Mouse (Mus musculus) G1E (cell line): ENCODE results near the gene Zfp37. TPM values are rescaled to one million over a fixed set of nuclear protein-coding genes. Genes with fewer than 3 reads are reported as not detected.
"Not testable (repeated sequence)": the region's sequence is repeated elsewhere in the genome, so short reads cannot be mapped to it uniquely, and the experiment has no call there.

Source experiments
- ATAC-seq: 2 replicates; pipeline ENCODE4 v1.8.0; 2016; ENCODE audit warnings: mild to moderate bottlenecking; ENCODE audit not compliant: insufficient number of reproducible peaks, poor library complexity, low FRiP score, severe bottlenecking; ENCODE audit errors: extremely low read depth
- DNase-seq: peaks from one replicate; pipeline ENCODE4 v3.0.0; 2012; ENCODE audit warnings: low spot score
- H3K27me3 ChIP-seq: 2 replicates; pipeline ENCODE4 v1.6.1; 2012; ENCODE audit warnings: mild to moderate bottlenecking, low read length, inconsistent platforms; ENCODE audit not compliant: insufficient read depth
- H3K36me3 ChIP-seq: replicated peaks from 2 replicates; pipeline ENCODE3; 2012; ENCODE audit warnings: mild to moderate bottlenecking, inconsistent platforms
- H3K4me1 ChIP-seq: 2 replicates; pipeline ENCODE4 v1.6.1; 2012; ENCODE audit warnings: low read depth, low read length, inconsistent platforms, mixed read lengths; ENCODE audit not compliant: insufficient read depth
- H3K4me3 ChIP-seq: 2 replicates; pipeline ENCODE4 v1.5.1; 2012; ENCODE audit warnings: low read depth, mild to moderate bottlenecking, inconsistent platforms, low read length, moderate library complexity, mixed read lengths
- H3K9me3 ChIP-seq: replicated peaks from 2 replicates; pipeline ENCODE4 v1.6.1; 2012; ENCODE audit warnings: inconsistent platforms
- CTCF ChIP-seq: IDR thresholded peaks from 2 replicates; pipeline ENCODE4 v1.5.1; 2012; ENCODE audit warnings: low read depth, low read length, inconsistent platforms, mixed read lengths
- GATA1 ChIP-seq: IDR thresholded peaks from 2 replicates; pipeline ENCODE4 v1.6.1; 2012; ENCODE audit warnings: borderline replicate concordance, low read length, inconsistent platforms, mixed read lengths
- GATA2 ChIP-seq: IDR thresholded peaks from 2 replicates; pipeline ENCODE4 v1.6.1; 2012; ENCODE audit warnings: low read depth, low read length, inconsistent platforms, borderline replicate concordance
- POLR2AphosphoS5 ChIP-seq: IDR thresholded peaks from 2 replicates; pipeline ENCODE4 v1.6.1; 2012; ENCODE audit warnings: low read depth, low read length, inconsistent platforms; ENCODE audit not compliant: insufficient replicate concordance
- TAL1 ChIP-seq: conservative IDR thresholded peaks from 2 replicates; pipeline ENCODE4 v1.6.1; 2012; ENCODE audit warnings: low read depth, low read length, inconsistent platforms, mixed read lengths
- polyA plus RNA-seq: library from polyadenylated mRNA; stranded (reverse); fragments of >175 nt; gene quantifications from 2 replicates; pipeline ENCODE4 v1.2.3, GENCODE M21; 2012
- total RNA-seq, 2 experiments: library from RNA; stranded (forward) in 1 of 2; stranded (reverse) in 1 of 2; fragments of 200-1000 nt in 1 of 2; fragments of >200 nt in 1 of 2; fragmentation: Nextera tagmentation in 1 of 2; gene quantifications; 2 replicates each; pipeline ENCODE4 v1.2.3; 2014 to 2017

The Zfp37 gene
- total and polyA plus RNA-seq, 3 experiments, result 0.71 TPM; not detected in 2

DNA sequence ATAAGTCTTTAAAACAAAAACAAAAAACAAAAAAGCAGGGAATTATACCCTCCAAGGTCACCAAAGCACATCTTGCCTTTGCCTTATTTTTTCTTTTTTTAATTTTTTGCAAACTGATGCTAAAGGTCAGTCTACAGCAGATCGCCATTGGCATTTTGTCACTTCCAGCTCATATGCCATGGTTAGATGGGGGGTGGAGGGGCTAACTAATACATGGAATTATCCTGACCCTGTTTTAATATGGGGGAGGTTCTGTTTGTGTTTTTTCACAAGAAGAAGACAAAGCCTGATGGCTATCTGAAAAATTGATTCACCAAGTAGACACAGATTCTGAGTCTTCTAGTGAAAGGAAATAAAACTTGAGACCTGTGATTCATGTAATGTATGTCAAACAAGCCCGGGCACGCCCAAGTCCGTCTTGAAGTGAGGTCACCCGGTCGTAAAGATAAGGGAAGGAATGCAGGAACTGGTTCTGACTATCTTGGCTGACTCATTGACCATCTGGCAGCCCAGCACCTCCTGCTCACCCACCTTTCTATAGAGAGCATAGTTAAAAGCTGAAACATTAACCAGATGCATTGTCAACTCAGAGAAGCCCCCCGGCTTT lies 30.8 kb downstream of the Zfp37 start:
- H3K4me3 ChIP-seq, result no peak overlapping the region
- peaks cover 10% of the 10 kb centered on the region; the same call in 1 of the 2 replicates for H3K9me3 ChIP-seq
- H3K4me1 ChIP-seq, result no peaks in the 10 kb centered on the region
- DNase-seq (no peak), ATAC-seq (no peak)
- no peaks in the 10 kb centered on the region for H3K36me3 ChIP-seq
- TF ChIP-seq GATA2, result no peak
- TF ChIP-seq CTCF, result no peak
- TF ChIP-seq GATA1, result no peak
- TF ChIP-seq TAL1, result no peak
- no peak for TF ChIP-seq POLR2AphosphoS5
- no peaks in the 10 kb centered on the region for H3K27me3 ChIP-seq

DNA sequence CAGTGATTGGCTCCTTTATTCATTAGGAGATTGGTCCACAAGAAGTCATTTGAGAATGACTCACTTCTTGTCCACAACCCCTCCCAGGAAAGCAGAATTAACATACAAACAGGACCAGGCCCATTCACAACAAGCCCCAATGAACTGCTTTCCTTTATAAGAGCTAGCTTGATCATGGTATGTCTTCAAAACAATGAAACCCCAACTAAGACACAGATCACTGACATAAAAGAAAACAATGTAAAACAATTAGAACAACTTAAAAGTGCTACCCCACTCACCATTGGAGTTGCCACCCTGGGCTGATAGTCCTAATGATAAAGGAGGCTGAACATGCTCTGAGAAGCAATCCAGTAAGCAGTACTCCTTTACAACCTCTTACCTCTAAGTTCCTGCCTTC lies 42.1 kb downstream of the Zfp37 start:
- DNase-seq, result no peak
- Histone ChIP-seq H3K27me3 (no peaks in the 10 kb centered on the region), H3K9me3 (peaks cover 27% of the 10 kb centered on the region), H3K4me3 (no peak overlapping the region), H3K36me3 (no peaks in the 10 kb centered on the region), H3K4me1 (no peaks in the 10 kb centered on the region)
- TF ChIP-seq CTCF, result no peak
- TF ChIP-seq POLR2AphosphoS5, result no peak
- no peak for TF ChIP-seq TAL1
- TF ChIP-seq GATA1, result no peak
- TF ChIP-seq GATA2, result no peak
- no peak for ATAC-seq

DNA sequence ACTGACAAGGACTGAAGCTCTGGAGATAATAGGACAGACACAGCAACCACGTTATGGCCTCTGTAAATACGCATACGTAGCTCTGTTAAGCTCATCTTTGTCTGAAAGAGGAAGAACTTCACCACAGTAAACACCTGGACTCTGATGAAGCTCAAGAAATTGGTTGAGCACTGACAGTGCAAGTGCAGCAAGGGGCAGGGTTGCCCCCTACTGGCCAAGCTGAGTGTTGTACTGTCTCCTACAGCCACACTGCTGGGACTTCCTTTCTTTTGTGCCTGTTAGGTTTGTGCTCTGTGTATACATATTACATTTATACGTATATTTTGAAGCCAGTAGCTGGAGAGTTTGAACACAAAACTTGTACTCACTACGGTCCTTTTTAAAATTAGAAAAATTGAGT lies 53.6 kb downstream of the Zfp37 start:
- H3K4me1 ChIP-seq, result no peaks in the 10 kb centered on the region
- no peaks in the 10 kb centered on the region for H3K36me3 ChIP-seq
- H3K4me3 ChIP-seq, result no peak overlapping the region
- TF ChIP-seq TAL1, result no peak
- TF ChIP-seq CTCF, result no peak
- TF ChIP-seq GATA2, result no peak
- TF ChIP-seq POLR2AphosphoS5, result no peak
- no peak for TF ChIP-seq GATA1
- DNase-seq (no peak), ATAC-seq (no peak)
- peaks cover 5% of the 10 kb centered on the region; the same call in 1 of the 2 replicates for H3K9me3 ChIP-seq
- no peaks in the 10 kb centered on the region for H3K27me3 ChIP-seq

DNA sequence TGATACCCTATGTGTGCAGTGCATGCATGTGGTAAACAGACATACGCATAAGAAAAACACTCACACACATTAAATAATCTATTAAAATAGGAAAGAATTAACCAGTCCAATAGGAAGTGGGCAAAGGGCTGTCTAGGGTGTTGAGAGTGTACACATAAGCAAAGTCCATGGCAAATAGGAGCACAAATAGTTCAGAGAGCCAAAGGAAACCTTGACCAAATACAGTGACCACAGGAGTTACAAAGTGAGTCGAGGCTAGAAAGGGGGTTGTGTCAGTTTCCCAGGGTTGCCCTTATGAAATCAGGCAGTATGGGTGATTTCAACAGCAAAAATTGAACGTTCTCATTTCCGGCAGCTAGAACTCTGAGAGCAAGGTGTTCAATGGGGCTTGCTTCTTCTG lies 56.4 kb downstream of the Zfp37 start:
- Histone ChIP-seq H3K27me3 (no peaks in the 10 kb centered on the region), H3K36me3 (no peaks in the 10 kb centered on the region), H3K4me3 (no peak overlapping the region), H3K9me3 (no peaks in the 10 kb centered on the region), H3K4me1 (no peaks in the 10 kb centered on the region)
- DNase-seq, result no peak
- no peak for ATAC-seq
- TF ChIP-seq CTCF (no peak), POLR2AphosphoS5 (no peak), GATA1 (no peak), TAL1 (no peak), GATA2 (no peak)

DNA sequence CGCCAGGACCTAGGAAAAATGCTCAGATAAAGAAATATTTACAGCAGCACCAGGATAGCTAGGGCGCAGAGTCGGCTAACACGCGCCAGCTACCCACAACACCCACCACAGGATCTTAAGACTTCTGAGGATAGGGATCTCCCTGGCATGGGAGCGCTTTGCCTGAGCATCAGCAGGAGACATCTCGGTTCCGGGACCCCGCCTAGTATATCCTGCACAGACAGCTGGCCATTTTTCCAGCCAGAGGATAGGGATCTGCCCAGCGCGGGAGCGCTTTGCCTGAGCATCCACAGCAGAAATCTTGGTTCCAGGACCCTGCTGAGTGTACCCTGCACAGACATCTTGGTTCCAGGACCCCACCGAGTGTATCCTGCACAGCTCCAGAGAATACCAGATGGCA lies 63.2 kb downstream of the Zfp37 start:
- H3K36me3 ChIP-seq, H3K4me1 ChIP-seq, H3K4me3 ChIP-seq, H3K27me3 ChIP-seq, H3K9me3 ChIP-seq, ATAC-seq, DNase-seq: not testable (repeated sequence)

DNA sequence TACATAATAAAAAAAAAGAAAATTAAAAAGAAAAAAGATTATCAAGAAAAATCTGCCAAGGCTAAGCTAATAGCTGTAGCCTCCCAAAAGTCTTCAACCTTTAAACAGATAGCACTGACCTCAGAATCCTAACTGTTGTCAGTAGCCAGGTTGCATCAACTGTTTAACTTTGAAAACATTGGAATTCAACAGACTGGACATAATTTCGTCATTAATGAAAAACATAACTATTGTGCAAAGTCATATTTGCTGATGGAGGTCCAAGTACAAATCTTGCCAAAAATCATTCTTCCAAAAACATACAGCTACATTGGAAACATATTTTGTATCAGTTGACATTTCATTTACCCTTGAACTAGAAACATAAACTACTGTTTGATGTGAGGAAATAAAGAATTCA lies 72.4 kb downstream of the Zfp37 start:
- Histone ChIP-seq H3K36me3 (no peaks in the 10 kb centered on the region), H3K9me3 (no peaks in the 10 kb centered on the region), H3K4me1 (no peaks in the 10 kb centered on the region), H3K4me3 (no peak overlapping the region), H3K27me3 (no peaks in the 10 kb centered on the region)
- ATAC-seq (no peak), DNase-seq (no peak)
- TF ChIP-seq CTCF (no peak), GATA2 (no peak), POLR2AphosphoS5 (no peak), GATA1 (no peak), TAL1 (no peak)

DNA sequence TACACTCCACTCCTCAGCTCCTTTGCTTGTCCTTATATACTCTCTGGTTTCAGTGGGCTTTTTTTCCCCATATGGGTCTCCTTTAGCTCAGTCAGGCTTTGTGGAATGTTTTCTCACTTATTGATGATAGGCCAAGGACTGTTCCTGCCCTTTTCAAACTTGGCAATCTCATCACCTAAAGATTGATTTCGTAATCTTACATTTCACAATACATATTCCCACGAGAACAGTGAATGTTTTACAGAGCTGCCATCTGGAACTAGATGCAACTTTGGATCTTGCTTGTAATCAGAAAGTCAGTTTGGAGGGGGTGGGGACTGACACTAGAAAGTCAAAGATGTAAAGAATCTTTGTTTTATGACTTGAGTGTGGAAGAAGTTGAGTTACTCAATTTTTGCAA lies 80.0 kb downstream of the Zfp37 start, which contains the start of gene Mup21:
Mup21 (minus strand) TSS at position 53 of the 400 bp plus-strand sequence.
- no peaks in the 10 kb centered on the region for H3K27me3 ChIP-seq
- H3K4me3 ChIP-seq, result no peak within 1 kb of the TSS
- H3K9me3 ChIP-seq, result peaks cover 7% of the 10 kb centered on the region
- H3K4me1 ChIP-seq, result no peaks in the 10 kb centered on the region
- DNase-seq (no peak), ATAC-seq (no peak)
- no peaks in the 10 kb centered on the region for H3K36me3 ChIP-seq
- TF ChIP-seq CTCF, result no peak
- TF ChIP-seq GATA2, result no peak

Other genes with a start within 250 kb of the Zfp37 start
- gene Mup20, start 176.9 kb downstream of the Zfp37 start, total RNA-seq (2014; fragmentation: Nextera tagmentation), result not detected in 2 replicates
- not detected in 2 replicates for gene Mup20, start 176.9 kb downstream of the Zfp37 start, total RNA-seq (2017)
- not detected in 2 replicates for gene Mup20, start 176.9 kb downstream of the Zfp37 start, polyA plus RNA-seq
- gene Mup3, start 143.7 kb downstream of the Zfp37 start, total RNA-seq (2014; fragmentation: Nextera tagmentation), result not detected in 2 replicates
- gene Mup3, start 143.7 kb downstream of the Zfp37 start, total RNA-seq (2017), result not detected in 2 replicates
- gene Mup3, start 143.7 kb downstream of the Zfp37 start, polyA plus RNA-seq, result not detected in 2 replicates
- not detected in 2 replicates for gene Mup21, start 80.2 kb downstream of the Zfp37 start, total RNA-seq (2014; fragmentation: Nextera tagmentation)
- not detected in 2 replicates for gene Mup21, start 80.2 kb downstream of the Zfp37 start, total RNA-seq (2017)
- gene Mup21, start 80.2 kb downstream of the Zfp37 start, polyA plus RNA-seq, result not detected in 2 replicates
- 4.4 and 6.4 TPM in 2 replicates for gene Slc31a2, start 31.5 kb upstream of the Zfp37 start, total RNA-seq (2014; fragmentation: Nextera tagmentation)
- gene Slc31a2, start 31.5 kb upstream of the Zfp37 start, total RNA-seq (2017), result 5.7 and 6.4 TPM in 2 replicates
- gene Slc31a2, start 31.5 kb upstream of the Zfp37 start, polyA plus RNA-seq, result 0.13 and 0.22 TPM in 2 replicates
- 54.2 and 60.9 TPM in 2 replicates for gene Fkbp15, start 129.5 kb upstream of the Zfp37 start, total RNA-seq (2014; fragmentation: Nextera tagmentation)
- gene Fkbp15, start 129.5 kb upstream of the Zfp37 start, total RNA-seq (2017), result 60.0 and 60.3 TPM in 2 replicates
- gene Fkbp15, start 129.5 kb upstream of the Zfp37 start, polyA plus RNA-seq, result 14.5 and 16.7 TPM in 2 replicates
- 46.4 and 47.5 TPM in 2 replicates for gene Slc31a1, start 129.7 kb upstream of the Zfp37 start, total RNA-seq (2014; fragmentation: Nextera tagmentation)
- gene Slc31a1, start 129.7 kb upstream of the Zfp37 start, total RNA-seq (2017), result 25.7 and 30.4 TPM in 2 replicates
- gene Slc31a1, start 129.7 kb upstream of the Zfp37 start, polyA plus RNA-seq, result 2.2 and 3.4 TPM in 2 replicates
- 120 and 128 TPM in 2 replicates for gene Cdc26, start 177.6 kb upstream of the Zfp37 start, total RNA-seq (2014; fragmentation: Nextera tagmentation)
- 120 and 148 TPM in 2 replicates for gene Cdc26, start 177.6 kb upstream of the Zfp37 start, total RNA-seq (2017)
- gene Cdc26, start 177.6 kb upstream of the Zfp37 start, polyA plus RNA-seq, result 9.6 and 44.1 TPM in 2 replicates
- 23.0 and 26.8 TPM in 2 replicates for gene Prpf4, start 177.8 kb upstream of the Zfp37 start, total RNA-seq (2014; fragmentation: Nextera tagmentation)
- 21.5 and 23.1 TPM in 2 replicates for gene Prpf4, start 177.8 kb upstream of the Zfp37 start, total RNA-seq (2017)
- 2.5 and 4.1 TPM in 2 replicates for gene Prpf4, start 177.8 kb upstream of the Zfp37 start, polyA plus RNA-seq
- not detected in 2 replicates for gene Rnf183, start 204.2 kb upstream of the Zfp37 start, total RNA-seq (2014; fragmentation: Nextera tagmentation)
- not detected in 2 replicates for gene Rnf183, start 204.2 kb upstream of the Zfp37 start, total RNA-seq (2017)
- gene Rnf183, start 204.2 kb upstream of the Zfp37 start, polyA plus RNA-seq, result 0.13 TPM in 1 of 2 replicates, not detected in the other
- gene Wdr31, start 239.8 kb upstream of the Zfp37 start, total RNA-seq (2014; fragmentation: Nextera tagmentation), result 1.7 and 1.8 TPM in 2 replicates
- gene Wdr31, start 239.8 kb upstream of the Zfp37 start, total RNA-seq (2017), result 0.70 and 2.0 TPM in 2 replicates
- 0.52 and 0.58 TPM in 2 replicates for gene Wdr31, start 239.8 kb upstream of the Zfp37 start, polyA plus RNA-seq
- 0.53 TPM in 1 of 2 replicates, not detected in the other for gene Bspry, start 249.0 kb upstream of the Zfp37 start, total RNA-seq (2014; fragmentation: Nextera tagmentation)
- gene Bspry, start 249.0 kb upstream of the Zfp37 start, total RNA-seq (2017), result 0.06 and 0.11 TPM in 2 replicates
- 0.09 TPM in 1 of 2 replicates, not detected in the other for gene Bspry, start 249.0 kb upstream of the Zfp37 start, polyA plus RNA-seq